Mouse (Mus musculus) cortical plate, adult 2 months (tissue): Measurements from ENCODE around the gene Ube2v1. TPM values are rescaled to one million over a fixed set of nuclear protein-coding genes. Genes with fewer than 3 reads are reported as not detected.
"Not testable (repeated sequence)": the region's sequence is repeated elsewhere in the genome, so short reads cannot be mapped to it uniquely, and the experiment has no call there.

ENCODE experiments used
- H3K27ac ChIP-seq: fragments of 200-500 bp; 2 replicates; pipeline ENCODE4 v1.5.1; 2012; ENCODE audit warnings: low read length, control low read depth, inconsistent platforms; ENCODE audit not compliant: insufficient read depth
- H3K4me1 ChIP-seq: fragments of 200-500 bp; 2 replicates; pipeline ENCODE4 v1.6.1; 2011; ENCODE audit warnings: low read length; ENCODE audit not compliant: control insufficient read depth, insufficient read depth
- H3K4me3 ChIP-seq: fragments of 200-500 bp; 2 replicates; pipeline ENCODE4 v1.5.1; 2011; ENCODE audit warnings: mild to moderate bottlenecking, low read length, control low read depth; ENCODE audit not compliant: insufficient read depth
- CTCF ChIP-seq: fragments of 200-500 bp; IDR thresholded peaks from 2 replicates; pipeline ENCODE4 v1.5.1; 2011; ENCODE audit warnings: mild to moderate bottlenecking, control low read depth, low read length; ENCODE audit not compliant: insufficient read depth; ENCODE audit errors: extremely low read depth
- POLR2A ChIP-seq: fragments of 200-500 bp; IDR thresholded peaks from 2 replicates; pipeline ENCODE4 v1.6.1; 2011; ENCODE audit warnings: mild to moderate bottlenecking, low read length, control low read depth; ENCODE audit not compliant: insufficient read depth; ENCODE audit errors: extremely low read depth
- polyA plus RNA-seq: library from polyadenylated mRNA; depleted of rRNA; stranded (reverse); fragments of >200 nt; gene quantifications from 2 replicates; pipeline ENCODE4 v1.2.3, GENCODE M21; 2012

Ube2v1 gene
- polyA plus RNA-seq, 1 experiment = 267 TPM

DNA sequence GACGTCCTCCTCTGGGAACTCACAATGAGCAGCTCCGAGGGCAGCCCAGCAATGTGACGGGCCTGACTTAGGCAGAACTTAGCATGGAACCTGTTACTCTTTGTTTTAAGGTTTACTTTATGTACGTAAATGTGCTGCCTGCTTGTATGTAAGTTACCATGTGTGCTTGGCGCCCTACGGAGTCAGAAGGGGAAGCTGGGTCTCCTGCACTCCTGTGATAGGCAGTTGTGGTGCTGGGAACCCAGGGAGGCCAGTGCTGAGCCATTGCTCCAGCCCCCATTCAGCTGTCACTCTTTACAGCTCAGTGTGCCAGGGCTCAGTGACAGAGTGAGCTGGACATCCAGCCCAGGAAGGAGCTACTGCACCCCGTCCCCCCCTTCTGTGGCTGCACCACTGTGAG, 4.9 kb downstream of the Ube2v1 start:
- TF ChIP-seq POLR2A (no peak), CTCF (no peak)
- no peak overlapping the region for H3K27ac ChIP-seq
- peaks cover 22% of the 10 kb centered on the region for H3K4me1 ChIP-seq
- no peak overlapping the region for H3K4me3 ChIP-seq

GRCm38 (mm10) chr2:167625670-167626069, 6.2 kb downstream of the Ube2v1 start:
- peaks cover 24% of the 10 kb centered on the region for H3K4me1 ChIP-seq
- TF ChIP-seq POLR2A (no peak), CTCF (no peak)
- no peak overlapping the region for H3K27ac ChIP-seq
- H3K4me3 ChIP-seq = no peak overlapping the region

DNA sequence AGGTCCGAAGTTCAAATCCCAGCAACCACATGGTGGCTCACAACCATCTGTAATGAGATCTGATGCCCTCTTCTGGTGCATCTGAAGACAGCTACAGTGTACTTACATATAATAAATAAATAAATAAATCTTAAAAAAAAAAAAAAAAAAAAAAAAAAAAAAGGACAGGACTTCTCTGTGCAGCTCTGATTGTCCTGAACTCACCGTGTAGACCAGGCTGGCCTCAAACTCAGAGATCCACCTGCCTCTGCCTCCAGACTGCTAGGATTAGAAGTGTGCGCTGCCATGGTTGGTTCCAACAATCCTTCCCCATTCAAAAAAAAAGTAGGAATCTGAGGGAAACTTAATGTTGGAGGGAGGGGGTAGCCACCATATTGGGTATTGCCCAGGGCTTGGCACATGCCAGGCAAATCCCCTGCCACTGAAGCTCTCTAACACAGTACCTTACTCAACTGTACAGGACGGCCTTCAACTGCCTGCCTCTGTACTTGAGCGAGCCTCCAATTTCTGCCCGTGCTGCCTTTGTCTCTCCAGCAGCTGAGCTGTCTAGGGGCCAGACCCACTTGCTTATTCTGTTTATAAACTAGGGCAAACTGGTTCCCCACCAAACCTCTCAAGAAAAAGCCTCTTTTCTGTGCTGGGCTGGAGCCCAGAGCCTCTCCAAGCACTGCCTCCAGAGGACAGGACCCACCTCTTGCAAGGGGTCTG, 7.4 kb downstream of the Ube2v1 start:
- H3K4me1 ChIP-seq = peaks cover 20% of the 10 kb centered on the region
- H3K27ac ChIP-seq = no peak overlapping the region
- no peak for TF ChIP-seq CTCF
- no peak overlapping the region for H3K4me3 ChIP-seq

GRCm38 (mm10) chr2:167622965-167623364, 8.9 kb downstream of the Ube2v1 start:
- H3K4me1 ChIP-seq = peaks cover 14% of the 10 kb centered on the region

DNA sequence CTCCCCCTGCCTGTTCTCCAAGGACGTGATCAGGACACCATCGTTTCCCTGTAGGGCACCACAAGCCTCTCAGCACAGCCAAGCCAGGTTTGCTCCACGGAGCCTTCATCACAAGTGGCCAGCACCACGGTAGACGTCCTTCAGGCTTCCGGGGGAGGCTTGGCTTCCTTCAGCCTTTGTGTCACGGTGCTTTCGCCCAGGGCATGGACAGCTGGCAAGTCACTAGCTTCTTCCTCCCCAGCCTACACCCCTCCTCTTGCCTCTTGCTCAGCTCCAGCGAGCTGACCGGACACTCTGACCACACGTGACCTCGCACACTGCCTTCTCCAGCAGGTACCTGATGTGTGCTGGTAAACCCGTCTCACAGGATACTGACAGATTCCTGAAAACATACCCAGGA, 9.5 kb downstream of the Ube2v1 start:
- Histone ChIP-seq H3K27ac (no peak overlapping the region), H3K4me1 (peaks cover 12% of the 10 kb centered on the region), H3K4me3 (no peak overlapping the region)
- no peak for TF ChIP-seq POLR2A

More at GRCm38 (mm10) chr2:167622965-167623364, 8.9 kb downstream of the Ube2v1 start:
- TF ChIP-seq POLR2A = no peak
- TF ChIP-seq CTCF = no peak
- Histone ChIP-seq H3K4me3 (no peak overlapping the region), H3K27ac (no peak overlapping the region)

DNA sequence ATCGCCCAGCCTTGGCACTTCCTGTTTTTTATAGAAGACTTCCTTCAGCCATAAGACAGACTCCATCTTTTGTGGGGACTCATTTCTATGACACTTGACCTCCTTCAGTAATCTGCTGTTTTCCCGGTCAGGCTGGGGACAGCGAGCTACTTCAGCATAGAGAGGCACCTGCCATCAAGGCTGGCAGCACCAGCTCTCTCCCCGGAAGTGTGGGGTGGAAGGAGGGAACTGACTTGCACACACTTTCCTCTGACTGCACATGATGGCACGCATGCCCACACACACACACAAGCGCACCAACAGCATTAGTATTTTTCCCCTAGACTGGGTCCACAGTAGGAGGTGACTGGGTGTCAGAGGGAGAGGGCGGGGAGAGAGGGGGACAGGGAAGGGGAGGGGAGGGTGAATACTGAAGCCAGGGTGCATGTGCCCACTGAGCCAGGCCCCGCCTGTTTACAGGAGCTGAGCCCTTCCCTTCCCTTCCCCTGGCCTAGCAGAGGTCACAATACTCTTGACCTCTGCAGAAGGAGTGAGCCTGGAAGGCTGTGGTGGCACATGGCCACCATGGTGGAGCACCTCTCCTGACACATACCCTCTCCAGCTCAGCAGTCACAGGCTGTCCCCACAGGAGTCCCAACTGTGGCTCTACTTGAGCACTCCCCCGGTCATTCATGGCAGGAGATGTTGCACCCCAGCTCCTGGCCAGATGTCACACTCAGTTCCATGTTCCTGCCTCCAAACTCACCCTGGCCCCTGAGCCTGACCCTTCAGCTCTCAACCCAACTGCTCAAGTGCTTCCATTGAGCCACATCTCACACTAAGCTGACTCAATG, 10.4 kb downstream of the Ube2v1 start:
- H3K4me1 ChIP-seq = peaks cover 11% of the 10 kb centered on the region
- H3K4me3 ChIP-seq = no peak overlapping the region
- no peak overlapping the region for H3K27ac ChIP-seq
- no peak for TF ChIP-seq CTCF
- TF ChIP-seq POLR2A = no peak

DNA sequence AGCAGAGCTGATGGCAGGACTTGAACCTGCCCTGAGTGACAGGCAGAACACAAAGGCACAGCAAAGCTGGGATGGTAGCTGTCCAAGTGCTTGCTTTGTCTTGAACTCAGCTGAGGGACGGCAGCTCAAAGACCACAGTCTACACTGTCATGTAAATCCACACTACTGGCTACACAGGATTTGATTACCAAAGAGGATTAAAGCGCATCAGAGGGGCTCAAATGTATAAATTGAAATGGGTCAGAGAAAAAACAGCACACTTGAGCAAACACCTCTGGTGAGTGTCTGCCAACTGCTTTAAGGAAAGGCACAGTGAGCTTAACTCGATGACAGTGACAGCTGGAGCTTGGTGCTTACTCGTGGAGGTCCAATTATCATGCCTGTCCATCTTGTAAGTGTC, 14.4 kb downstream of the Ube2v1 start:
- Histone ChIP-seq H3K4me1 (peaks cover 5% of the 10 kb centered on the region), H3K27ac (no peak overlapping the region), H3K4me3 (no peak overlapping the region)
- TF ChIP-seq CTCF (no peak), POLR2A (no peak)

- H3K27ac ChIP-seq = no peak overlapping the region
- no peak overlapping the region for H3K4me3 ChIP-seq
- TF ChIP-seq CTCF (no peak), POLR2A (no peak)
- 0 out of 2 replicates have a peak, but pooled peaks cover 1% of the 10 kb centered on the region for H3K4me1 ChIP-seq
Observed at GRCm38 (mm10) chr2:167617034-167617433, 14.9 kb downstream of the Ube2v1 start.

- not testable (repeated sequence) for H3K27ac ChIP-seq, H3K4me1 ChIP-seq
Observed at GRCm38 (mm10) chr2:167613335-167613734, 18.6 kb downstream of the Ube2v1 start.

DNA sequence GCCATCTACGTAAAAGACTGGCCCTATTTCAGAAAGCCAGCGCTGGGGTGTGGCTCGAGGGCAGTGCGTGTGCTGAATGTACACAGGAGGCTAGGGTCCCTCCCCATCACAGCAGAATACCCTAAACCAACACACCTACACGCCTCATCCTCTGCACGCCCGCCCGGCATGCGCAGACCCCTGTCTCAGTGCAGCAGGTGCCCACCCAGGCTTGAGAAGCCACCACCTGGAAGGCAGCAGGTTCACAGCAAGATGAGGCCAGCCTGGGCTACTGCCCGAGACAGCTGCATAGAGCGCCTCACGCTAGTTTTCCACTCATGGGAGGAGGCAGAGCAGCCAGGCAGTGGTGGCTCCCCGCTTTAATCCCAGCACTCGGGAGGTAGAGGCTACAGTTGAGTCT, 19.8 kb downstream of the Ube2v1 start:
- no peak for TF ChIP-seq CTCF
- no peak for TF ChIP-seq POLR2A
- no peak overlapping the region for H3K27ac ChIP-seq
- no peak overlapping the region for H3K4me3 ChIP-seq
- no peaks in the 10 kb centered on the region for H3K4me1 ChIP-seq

More at GRCm38 (mm10) chr2:167613335-167613734, 18.6 kb downstream of the Ube2v1 start:
- not testable (repeated sequence) for H3K4me3 ChIP-seq
